In the genomic region with DNA sequence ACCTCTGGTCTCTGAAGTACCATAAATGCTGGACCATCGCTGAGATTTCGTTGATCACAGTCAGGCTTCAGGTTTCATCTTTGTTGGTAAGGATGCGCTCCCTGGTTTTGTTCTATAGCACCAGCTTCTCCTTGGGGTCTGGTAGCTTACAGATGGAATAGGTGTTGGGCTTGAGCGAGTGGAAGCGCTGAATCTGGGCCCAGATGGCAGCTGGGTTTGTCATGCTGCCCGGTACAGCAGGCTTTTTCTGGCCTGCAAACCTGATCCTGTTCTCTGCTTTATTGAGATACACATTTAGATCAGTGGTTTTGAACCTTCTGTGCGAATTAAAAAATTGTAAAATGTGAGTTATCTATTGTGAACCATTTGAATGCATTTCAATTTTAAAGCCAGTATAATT, we compare ENCODE assay signal across 18 mouse cellular contexts.
DNase-seq lines count a peak whose midpoint lies in the region; ATAC-seq and TF ChIP-seq lines count a peak whose summit lies in the region.
"Had no signal": no experiment of that assay in that cellular context is flagged by ENCODE, and none has a peak within 500 bp of the region (broad histone marks: within the 10 kb centered on the region; RNA-seq: fewer than 3 reads in every experiment).

No protein-coding gene starts in this region.

- WGBS in forebrain, postnatal 0 days = 81% methylated on average over 7 of the region's 7 CpGs
- WGBS in forebrain, embryonic 11.5 days = 91% methylated on average over 7 of the region's 7 CpGs

- no peak overlapping the region for H3K9ac ChIP-seq in forebrain, postnatal 0 days
- no peak overlapping the region for H3K9ac ChIP-seq in forebrain, embryonic 11.5 days (ENCODE audit: low read length)
- H3K9ac ChIP-seq: embryonic facial prominence, embryonic 13.5 days; hindbrain, embryonic 12.5 days; limb, embryonic 12.5 days; liver, embryonic 13.5 days had no signal

- no peak for ATAC-seq in forebrain, postnatal 0 days
- no peak for ATAC-seq in forebrain, embryonic 11.5 days (replicated peaks; ENCODE audit: low FRiP score)
- ATAC-seq: inflammation-experienced regulatory T-cells, adult 6 months had no signal

- no peaks in the 10 kb centered on the region for H3K4me1 ChIP-seq in forebrain, postnatal 0 days (ENCODE audit: insufficient read depth)
- H3K4me1 ChIP-seq in forebrain, embryonic 11.5 days (replicated peaks; ENCODE audit: control insufficient read depth, insufficient read depth, low read length) = no peaks in the 10 kb centered on the region
- H3K4me1 ChIP-seq: embryonic facial prominence, embryonic 13.5 days; hindbrain, embryonic 12.5 days; limb, embryonic 12.5 days; liver, embryonic 13.5 days had no signal

- H3K36me3 ChIP-seq in forebrain, postnatal 0 days (ENCODE audit: insufficient read depth) = no peaks in the 10 kb centered on the region
- H3K36me3 ChIP-seq in forebrain, embryonic 11.5 days (ENCODE audit: control insufficient read depth, insufficient read depth, low read length) = no peaks in the 10 kb centered on the region
- H3K36me3 ChIP-seq: embryonic facial prominence, embryonic 13.5 days; hindbrain, embryonic 12.5 days; limb, embryonic 12.5 days; liver, embryonic 13.5 days had no signal

- no peak overlapping the region for H3K27ac ChIP-seq in forebrain, postnatal 0 days (ENCODE audit: low read depth, low read length)
- H3K27ac ChIP-seq in forebrain, embryonic 11.5 days (ENCODE audit: low read depth, low read length) = no peak overlapping the region
- peak overlapping the region; percentile 32; the same call in 1 of the 2 replicates for H3K27ac ChIP-seq in layer of hippocampus, adult 2 months
- H3K27ac ChIP-seq: embryonic facial prominence, embryonic 13.5 days; hindbrain, embryonic 12.5 days; limb, embryonic 12.5 days; liver, embryonic 13.5 days; stomach, postnatal 0 days had no signal

- peak; percentile 17 for DNase-seq in forebrain, postnatal 0 days
- no peak for DNase-seq in forebrain, embryonic 11.5 days (ENCODE audit: low spot score)
- peak; percentile 72 to 73 for DNase-seq in cerebellum, postnatal 10 days
- peak; percentile 29 to 32 for DNase-seq in layer of hippocampus, adult 2 months (ENCODE audit: low spot score in 2 of 2)
- DNase-seq in right cerebral cortex, postnatal 10 days (ENCODE audit: low spot score in 2 of 2) = peak; percentile 49 to 59
- DNase-seq in thymus, postnatal 4 days = no peak
- no peak for DNase-seq in lung, postnatal 14 days
- DNase-seq: adrenal gland, postnatal 10 days; B cell, adult 2 months; gastrocnemius, postnatal 25 days; liver, embryonic 13.5 days; midbrain, embryonic 14.5 days; thymus, postnatal 14 days had no signal

- no peaks in the 10 kb centered on the region for H3K27me3 ChIP-seq in forebrain, postnatal 0 days (ENCODE audit: insufficient read depth, low read length)
- H3K27me3 ChIP-seq in forebrain, embryonic 11.5 days (ENCODE audit: control insufficient read depth, insufficient read depth, low read length) = no peaks in the 10 kb centered on the region
- H3K27me3 ChIP-seq: embryonic facial prominence, embryonic 13.5 days; hindbrain, embryonic 12.5 days; limb, embryonic 12.5 days; liver, embryonic 13.5 days had no signal

- no peak for TF ChIP-seq CTCF in forebrain, postnatal 0 days (IDR thresholded peaks at IDR 0.05; ENCODE audit: low read depth)
- TF ChIP-seq CTCF in layer of hippocampus, adult 2 months (conservative IDR thresholded peaks at IDR 0.05) = no peak

- H3K9me3 ChIP-seq in forebrain, postnatal 0 days (ENCODE audit: low read length) = no peaks in the 10 kb centered on the region
- H3K9me3 ChIP-seq in forebrain, embryonic 11.5 days (ENCODE audit: control insufficient read depth, low read length) = no peaks in the 10 kb centered on the region
- H3K9me3 ChIP-seq: embryonic facial prominence, embryonic 13.5 days; hindbrain, embryonic 12.5 days; limb, embryonic 12.5 days; liver, embryonic 13.5 days had no signal

- no peak overlapping the region for H3K4me3 ChIP-seq in forebrain, postnatal 0 days (ENCODE audit: low read depth, low read length)
- no peak overlapping the region for H3K4me3 ChIP-seq in forebrain, embryonic 11.5 days (ENCODE audit: low read depth, low read length)
- no peak overlapping the region for H3K4me3 ChIP-seq in layer of hippocampus, adult 2 months
- H3K4me3 ChIP-seq: embryonic facial prominence, embryonic 13.5 days; hindbrain, embryonic 12.5 days; limb, embryonic 12.5 days; liver, embryonic 13.5 days had no signal

- H3K4me2 ChIP-seq in forebrain, postnatal 0 days (ENCODE audit: low read depth) = no peak overlapping the region
- no peak overlapping the region for H3K4me2 ChIP-seq in forebrain, embryonic 11.5 days (ENCODE audit: low read depth, low read length, severe bottlenecking)
- H3K4me2 ChIP-seq: embryonic facial prominence, embryonic 13.5 days; hindbrain, embryonic 12.5 days; limb, embryonic 12.5 days; liver, embryonic 13.5 days had no signal

Comparison
In these comparisons a context has a peak if more than half of its experiments do, and no peak if none do; other contexts are left out.
1. DNase-seq: peak in forebrain, postnatal 0 days (single experiment), cerebellum, postnatal 10 days (2 of 2), layer of hippocampus, adult 2 months (2 of 2) and right cerebral cortex, postnatal 10 days (2 of 2); none in forebrain, embryonic 11.5 days (single experiment), thymus, postnatal 4 days (single experiment) and lung, postnatal 14 days (single experiment).